Mouse (Mus musculus): Measurements from ENCODE around the gene Crtc3. TPM values are rescaled to one million over a fixed set of nuclear protein-coding genes. Genes with fewer than 3 reads are reported as not detected.

The Crtc3 gene
- total and polyA plus RNA-seq, 3 experiments: 4.2 to 15.8 TPM; not detected in 1

GRCm38 (mm10) chr7:80557161-80557560 lies 131.5 kb downstream of the Crtc3 start:
- no peaks in the 10 kb centered on the region for H3K27me3 ChIP-seq (ENCODE audit: control insufficient read depth in 1 of 2, insufficient read depth in 2 of 2, low read length in 2 of 2)
- no peak overlapping the region for H3K27ac ChIP-seq (ENCODE audit: control insufficient read depth, low read depth, low read length)
- H3K9me3 ChIP-seq (replicated peaks; ENCODE audit: insufficient read depth, low read length): no peaks in the 10 kb centered on the region
- no peaks in the 10 kb centered on the region for H3K79me2 ChIP-seq (ENCODE audit: control insufficient read depth, insufficient read depth, low read length, poor library complexity)
- DNase-seq (ENCODE audit: low read depth, low spot score): no peak
- TF ChIP-seq HCFC1 (IDR thresholded peaks at IDR 0.05; ENCODE audit: low read depth, low read length): no peak
- no peak for TF ChIP-seq MAZ (IDR thresholded peaks at IDR 0.05; ENCODE audit: low read depth, low read length)
- no peak for TF ChIP-seq BHLHE40 (IDR thresholded peaks at IDR 0.05; ENCODE audit: borderline replicate concordance, low read depth, low read length)
- no peak for TF ChIP-seq CHD1 (IDR thresholded peaks at IDR 0.05; ENCODE audit: low read depth, low read length)
- TF ChIP-seq EP300 (IDR thresholded peaks at IDR 0.05; ENCODE audit: low read depth in 1 of 2, low read length in 2 of 2): no peak
- TF ChIP-seq ZKSCAN1 (IDR thresholded peaks at IDR 0.05; ENCODE audit: low read depth, low read length): no peak
- no peak for TF ChIP-seq GABPA (IDR thresholded peaks at IDR 0.05; ENCODE audit: low read depth, low read length)
- TF ChIP-seq E2F4 (IDR thresholded peaks at IDR 0.05; ENCODE audit: borderline replicate concordance, low read depth, low read length): no peak
- 0 out of 4 replicates have a peak, but pooled peaks cover 0 to 2% of the 10 kb centered on the region in 2 experiments for H3K36me3 ChIP-seq (ENCODE audit: control insufficient read depth in 1 of 2, insufficient read depth in 2 of 2, low read length in 2 of 2)
- H3K9ac ChIP-seq (ENCODE audit: control insufficient read depth, low read depth, low read length, poor library complexity, severe bottlenecking): no peak overlapping the region
- 0 out of 4 replicates have a peak, but pooled peaks cover 0 to 3% of the 10 kb centered on the region in 2 experiments for H3K4me1 ChIP-seq (ENCODE audit: control insufficient read depth in 1 of 2, insufficient read depth in 2 of 2, low read length in 2 of 2)
- no peak overlapping the region for H3K4me3 ChIP-seq (ENCODE audit: control insufficient read depth in 1 of 2, insufficient read depth in 1 of 2, low read depth in 2 of 2, low read length in 2 of 2)

- no peaks in the 10 kb centered on the region for H3K9me3 ChIP-seq (replicated peaks; ENCODE audit: insufficient read depth, low read length)
- no peak overlapping the region for H3K9ac ChIP-seq (ENCODE audit: control insufficient read depth, low read depth, low read length, poor library complexity, severe bottlenecking)
- no peak overlapping the region for H3K4me3 ChIP-seq (ENCODE audit: control insufficient read depth in 1 of 2, insufficient read depth in 1 of 2, low read depth in 2 of 2, low read length in 2 of 2)
- no peak for TF ChIP-seq MAFK (IDR thresholded peaks at IDR 0.05; ENCODE audit: borderline replicate concordance, low read depth, low read length)
- no peak for TF ChIP-seq EP300 (IDR thresholded peaks at IDR 0.05; ENCODE audit: low read depth in 1 of 2, low read length in 2 of 2)
- TF ChIP-seq ETS1 (IDR thresholded peaks at IDR 0.05; ENCODE audit: low read depth, low read length): 0 out of 2 replicates have a peak, but pooled peaks have one; percentile 12
- peak; percentile 52 for DNase-seq (ENCODE audit: low read depth, low spot score)
- no peak overlapping the region for H3K27ac ChIP-seq (ENCODE audit: control insufficient read depth, low read depth, low read length)
- H3K79me2 ChIP-seq (ENCODE audit: control insufficient read depth, insufficient read depth, low read length, poor library complexity): no peaks in the 10 kb centered on the region
- H3K36me3 ChIP-seq (ENCODE audit: control insufficient read depth in 1 of 2, insufficient read depth in 2 of 2, low read length in 2 of 2): 0 out of 4 replicates have a peak, but pooled peaks cover 0 to 2% of the 10 kb centered on the region in 2 experiments
- H3K4me1 ChIP-seq (ENCODE audit: control insufficient read depth in 1 of 2, insufficient read depth in 2 of 2, low read length in 2 of 2): 0 out of 4 replicates have a peak, but pooled peaks cover 0 to 3% of the 10 kb centered on the region in 2 experiments
- H3K27me3 ChIP-seq (ENCODE audit: control insufficient read depth in 1 of 2, insufficient read depth in 2 of 2, low read length in 2 of 2): no peaks in the 10 kb centered on the region
Observed at GRCm38 (mm10) chr7:80556166-80556565, 132.5 kb downstream of the Crtc3 start.

GRCm38 (mm10) chr7:80555146-80555545 lies 133.5 kb downstream of the Crtc3 start:
- Histone ChIP-seq H3K79me2 (ENCODE audit: control insufficient read depth, insufficient read depth, low read length, poor library complexity) (no peaks in the 10 kb centered on the region), H3K4me3 (ENCODE audit: control insufficient read depth in 1 of 2, insufficient read depth in 1 of 2, low read depth in 2 of 2, low read length in 2 of 2) (no peak overlapping the region), H3K9ac (ENCODE audit: control insufficient read depth, low read depth, low read length, poor library complexity, severe bottlenecking) (no peak overlapping the region), H3K9me3 (replicated peaks; ENCODE audit: insufficient read depth, low read length) (no peaks in the 10 kb centered on the region), H3K4me1 (ENCODE audit: control insufficient read depth in 1 of 2, insufficient read depth in 2 of 2, low read length in 2 of 2) (0 out of 4 replicates have a peak, but pooled peaks cover 0 to 3% of the 10 kb centered on the region in 2 experiments), H3K27ac (ENCODE audit: control insufficient read depth, low read depth, low read length) (no peak overlapping the region), H3K27me3 (ENCODE audit: control insufficient read depth in 1 of 2, insufficient read depth in 2 of 2, low read length in 2 of 2) (no peaks in the 10 kb centered on the region), H3K36me3 (ENCODE audit: control insufficient read depth in 1 of 2, insufficient read depth in 2 of 2, low read length in 2 of 2) (0 out of 4 replicates have a peak, but pooled peaks cover 0 to 2% of the 10 kb centered on the region in 2 experiments)
- peak; percentile 28 for DNase-seq (ENCODE audit: low read depth, low spot score)
- no peak for TF ChIP-seq JUND (IDR thresholded peaks at IDR 0.05; ENCODE audit: low read depth, low read length)
- TF ChIP-seq MXI1 (IDR thresholded peaks at IDR 0.05; ENCODE audit: low read depth, low read length): no peak
- TF ChIP-seq RAD21 (IDR thresholded peaks at IDR 0.05; ENCODE audit: low read depth, low read length): peak; percentile 43
- TF ChIP-seq TAL1 (IDR thresholded peaks at IDR 0.05; ENCODE audit: low read length): no peak
- peak; percentile 57 for TF ChIP-seq SMC3 (IDR thresholded peaks at IDR 0.05; ENCODE audit: low read depth, low read length)
- TF ChIP-seq ZKSCAN1 (IDR thresholded peaks at IDR 0.05; ENCODE audit: low read depth, low read length): no peak
- TF ChIP-seq TBP (IDR thresholded peaks at IDR 0.05; ENCODE audit: low read depth, low read length): no peak
- no peak for TF ChIP-seq EP300 (IDR thresholded peaks at IDR 0.05; ENCODE audit: low read depth in 1 of 2, low read length in 2 of 2)
- peak; percentile 46; the same call in 1 of the 2 replicates for TF ChIP-seq ZC3H11A (IDR thresholded peaks at IDR 0.05; ENCODE audit: low read depth, low read length)
- no peak for TF ChIP-seq CHD2 (IDR thresholded peaks at IDR 0.05; ENCODE audit: low read length)
- TF ChIP-seq POLR2AphosphoS5 (IDR thresholded peaks at IDR 0.05; ENCODE audit: borderline replicate concordance, low read depth, low read length): no peak
- no peak for TF ChIP-seq GATA1 (IDR thresholded peaks at IDR 0.05; ENCODE audit: low read depth, low read length)
- TF ChIP-seq MAX (IDR thresholded peaks at IDR 0.05; ENCODE audit: low read length): no peak
- TF ChIP-seq USF1 (IDR thresholded peaks at IDR 0.05; ENCODE audit: low read depth, low read length): no peak
- no peak for TF ChIP-seq NELFE (IDR thresholded peaks at IDR 0.05; ENCODE audit: low read depth, low read length)
- no peak for TF ChIP-seq BHLHE40 (IDR thresholded peaks at IDR 0.05; ENCODE audit: borderline replicate concordance, low read depth, low read length)
- TF ChIP-seq MAFK (IDR thresholded peaks at IDR 0.05; ENCODE audit: borderline replicate concordance, low read depth, low read length): no peak
- TF ChIP-seq CTCF (IDR thresholded peaks at IDR 0.05 in 2 of 3, conservative IDR thresholded peaks at IDR 0.05 in 1 of 3; ENCODE audit: control insufficient read depth in 1 of 3, insufficient read depth in 1 of 3, low read depth in 2 of 3, low read length in 3 of 3, poor library complexity in 1 of 3, severe bottlenecking in 1 of 3): peak in 2 of 3 experiments; percentile 17 to 40; a peak in 3 of 6 replicates
- no peak for TF ChIP-seq MYB (IDR thresholded peaks at IDR 0.05; ENCODE audit: low read depth, low read length)
- no peak for TF ChIP-seq ELF1 (IDR thresholded peaks at IDR 0.05; ENCODE audit: low read depth, low read length)
